In the genomic region with DNA sequence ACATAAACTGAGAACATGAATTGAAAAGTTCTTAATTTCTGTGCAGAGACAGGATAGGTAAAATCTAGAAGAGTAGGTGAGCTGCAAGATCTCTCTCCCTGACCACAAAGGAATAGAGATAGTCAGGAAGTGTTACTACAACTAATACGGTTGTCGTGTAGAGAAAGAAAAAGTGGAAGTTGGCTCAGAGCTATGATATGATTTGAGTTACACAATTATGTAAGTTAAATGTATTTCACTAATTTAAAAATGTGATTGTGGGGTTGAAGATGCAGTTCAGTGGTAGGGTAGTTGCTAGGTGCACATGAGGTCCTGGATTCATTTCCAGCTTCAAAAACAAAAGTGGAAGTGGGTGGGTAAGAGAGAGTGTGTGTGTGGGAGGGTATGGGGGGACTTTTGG, we compare ENCODE assay signal across 22 mouse cellular contexts.
DNase-seq lines count a peak whose midpoint lies in the region; ATAC-seq lines count a peak whose summit lies in the region.
"Had no signal": no experiment of that assay in that cellular context is flagged by ENCODE, and none has a peak within 500 bp of the region (broad histone marks: within the 10 kb centered on the region; RNA-seq: fewer than 3 reads in every experiment).

No protein-coding gene starts in this region.

- no peak overlapping the region for H3K4me3 ChIP-seq in hindbrain, embryonic 15.5 days
- H3K4me3 ChIP-seq in hindbrain, embryonic 16.5 days (ENCODE audit: low read length): no peak overlapping the region
- H3K4me3 ChIP-seq: embryonic facial prominence, embryonic 13.5 days; embryonic facial prominence, embryonic 15.5 days; erythroblast, embryonic 14.5 days; forebrain, embryonic 10.5 days; forebrain, embryonic 12.5 days had no signal

- DNase-seq in right cerebral cortex, adult 18-20 months: no peak
- DNase-seq: adrenal gland, adult 8-10 months; adrenal gland, postnatal 14 days; adrenal gland, postnatal 36 days; B cell, adult 2 months; embryo, embryonic 11 days had no signal

- H3K4me1 ChIP-seq in hindbrain, embryonic 15.5 days (replicated peaks): no peaks in the 10 kb centered on the region
- H3K4me1 ChIP-seq in hindbrain, embryonic 16.5 days (ENCODE audit: control insufficient read depth, insufficient read depth, low read depth, low read length): no peaks in the 10 kb centered on the region
- H3K4me1 ChIP-seq: embryonic facial prominence, embryonic 13.5 days; embryonic facial prominence, embryonic 15.5 days; forebrain, embryonic 10.5 days; forebrain, embryonic 12.5 days had no signal

- no peaks in the 10 kb centered on the region for H3K9me3 ChIP-seq in hindbrain, embryonic 15.5 days
- no peaks in the 10 kb centered on the region for H3K9me3 ChIP-seq in hindbrain, embryonic 16.5 days (ENCODE audit: control insufficient read depth, low read length)
- H3K9me3 ChIP-seq: embryonic facial prominence, embryonic 13.5 days; embryonic facial prominence, embryonic 15.5 days; forebrain, embryonic 10.5 days; forebrain, embryonic 12.5 days; G1E had no signal

- H3K36me3 ChIP-seq in hindbrain, embryonic 15.5 days: no peaks in the 10 kb centered on the region
- no peaks in the 10 kb centered on the region for H3K36me3 ChIP-seq in hindbrain, embryonic 16.5 days (ENCODE audit: control insufficient read depth, insufficient read depth, low read length)
- H3K36me3 ChIP-seq: embryonic facial prominence, embryonic 13.5 days; embryonic facial prominence, embryonic 15.5 days; forebrain, embryonic 10.5 days; forebrain, embryonic 12.5 days; G1E had no signal

- no peaks in the 10 kb centered on the region for H3K27me3 ChIP-seq in hindbrain, embryonic 15.5 days
- H3K27me3 ChIP-seq in hindbrain, embryonic 16.5 days (replicated peaks; ENCODE audit: control insufficient read depth, insufficient read depth, low read length): no peaks in the 10 kb centered on the region
- H3K27me3 ChIP-seq: CH12.LX; embryonic facial prominence, embryonic 13.5 days; embryonic facial prominence, embryonic 15.5 days; forebrain, embryonic 12.5 days; Patski had no signal

- no peak for ATAC-seq in hindbrain, embryonic 15.5 days (ENCODE audit: low FRiP score, low read depth)
- no peak for ATAC-seq in hindbrain, embryonic 16.5 days
- peak; percentile 66 for ATAC-seq in common myeloid progenitor, adult 5-6 weeks (replicated peaks; ENCODE audit: low read depth, poor library complexity, severe bottlenecking)
- peak; percentile 80 for ATAC-seq in megakaryocyte progenitor cell, adult 5-6 weeks (replicated peaks; ENCODE audit: poor library complexity)
- ATAC-seq: activated CD4-positive, CD25-positive, alpha-beta regulatory T cell, adult 4 months; CD4-positive, CD25-positive, alpha-beta regulatory T cell, adult 4 months; forebrain, embryonic 14.5 days; forebrain, embryonic 16.5 days; Patski had no signal

- WGBS in hindbrain, embryonic 15.5 days: 91% methylated on average over 2 of the region's 2 CpGs
- WGBS in hindbrain, embryonic 16.5 days: 94% methylated on average over 2 of the region's 2 CpGs

- H3K9ac ChIP-seq in hindbrain, embryonic 15.5 days: no peak overlapping the region
- no peak overlapping the region for H3K9ac ChIP-seq in hindbrain, embryonic 16.5 days (ENCODE audit: low read depth, low read length)
- H3K9ac ChIP-seq: embryonic facial prominence, embryonic 13.5 days; embryonic facial prominence, embryonic 15.5 days; forebrain, embryonic 12.5 days had no signal

- H3K4me2 ChIP-seq in hindbrain, embryonic 15.5 days: no peak overlapping the region
- no peak overlapping the region for H3K4me2 ChIP-seq in hindbrain, embryonic 16.5 days (ENCODE audit: low read length)
- H3K4me2 ChIP-seq: embryonic facial prominence, embryonic 13.5 days; embryonic facial prominence, embryonic 15.5 days; forebrain, embryonic 12.5 days had no signal

- H3K27ac ChIP-seq in hindbrain, embryonic 15.5 days (replicated peaks): 0 out of 2 replicates have a peak overlapping the region, but pooled peaks have one; percentile 15
- H3K27ac ChIP-seq in hindbrain, embryonic 16.5 days (ENCODE audit: low read depth, low read length): no peak overlapping the region
- H3K27ac ChIP-seq: embryonic facial prominence, embryonic 13.5 days; embryonic facial prominence, embryonic 15.5 days; forebrain, embryonic 10.5 days; forebrain, embryonic 12.5 days had no signal

Comparison
In these comparisons a context has a peak if more than half of its experiments do, and no peak if none do; other contexts are left out.
1. ATAC-seq: peak in common myeloid progenitor, adult 5-6 weeks (single experiment) and megakaryocyte progenitor cell, adult 5-6 weeks (single experiment); none in hindbrain, embryonic 15.5 days (single experiment) and hindbrain, embryonic 16.5 days (single experiment).